Mouse (Mus musculus) cortical plate, adult 2 months (tissue): ENCODE measurements around the gene Ino80. TPM values are rescaled to one million over a fixed set of nuclear protein-coding genes. Genes with fewer than 3 reads are reported as not detected.

Source experiments
- H3K27ac ChIP-seq: fragments of 200-500 bp; 2 replicates; pipeline ENCODE4 v1.5.1; 2012; ENCODE audit warnings: low read length, control low read depth, inconsistent platforms; ENCODE audit not compliant: insufficient read depth
- H3K4me1 ChIP-seq: fragments of 200-500 bp; 2 replicates; pipeline ENCODE4 v1.6.1; 2011; ENCODE audit warnings: low read length; ENCODE audit not compliant: control insufficient read depth, insufficient read depth
- H3K4me3 ChIP-seq: fragments of 200-500 bp; 2 replicates; pipeline ENCODE4 v1.5.1; 2011; ENCODE audit warnings: mild to moderate bottlenecking, low read length, control low read depth; ENCODE audit not compliant: insufficient read depth
- CTCF ChIP-seq: fragments of 200-500 bp; IDR thresholded peaks from 2 replicates; pipeline ENCODE4 v1.5.1; 2011; ENCODE audit warnings: mild to moderate bottlenecking, control low read depth, low read length; ENCODE audit not compliant: insufficient read depth; ENCODE audit errors: extremely low read depth
- POLR2A ChIP-seq: fragments of 200-500 bp; IDR thresholded peaks from 2 replicates; pipeline ENCODE4 v1.6.1; 2011; ENCODE audit warnings: mild to moderate bottlenecking, low read length, control low read depth; ENCODE audit not compliant: insufficient read depth; ENCODE audit errors: extremely low read depth
- polyA plus RNA-seq: library from polyadenylated mRNA; depleted of rRNA; stranded (reverse); fragments of >200 nt; gene quantifications from 2 replicates; pipeline ENCODE4 v1.2.3, GENCODE M21; 2012

Ino80 gene
- polyA plus RNA-seq, 1 experiment: 14.6 TPM

GRCm38 (mm10) chr2:119399313-119399712, 78.2 kb downstream of the Ino80 start:
- Histone ChIP-seq H3K4me1 (no peaks in the 10 kb centered on the region), H3K27ac (no peak overlapping the region), H3K4me3 (no peak overlapping the region)
- TF ChIP-seq CTCF: no peak
- TF ChIP-seq POLR2A: no peak

DNA sequence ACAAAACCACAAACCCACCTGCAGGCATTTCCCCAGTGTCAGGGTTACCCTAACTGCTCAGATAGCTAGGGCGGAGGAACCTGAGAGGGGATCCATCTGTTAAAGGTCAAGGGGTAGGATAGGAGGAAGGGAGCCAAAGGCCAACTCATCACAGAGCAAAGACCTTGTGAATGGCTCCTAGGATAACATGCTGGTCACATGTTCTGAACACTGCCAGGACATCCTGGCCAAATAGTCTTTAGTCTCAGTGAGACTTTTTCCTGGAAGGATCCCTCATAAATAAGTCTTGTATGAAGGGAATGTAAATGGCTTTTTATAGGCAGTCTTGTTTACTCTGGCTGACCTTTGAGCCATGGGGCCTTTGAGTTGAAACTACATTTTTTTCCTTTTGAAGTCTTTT, 78.8 kb downstream of the Ino80 start:
- Histone ChIP-seq H3K4me1 (no peaks in the 10 kb centered on the region), H3K4me3 (no peak overlapping the region), H3K27ac (no peak overlapping the region)
- TF ChIP-seq CTCF (no peak), POLR2A (no peak)

DNA sequence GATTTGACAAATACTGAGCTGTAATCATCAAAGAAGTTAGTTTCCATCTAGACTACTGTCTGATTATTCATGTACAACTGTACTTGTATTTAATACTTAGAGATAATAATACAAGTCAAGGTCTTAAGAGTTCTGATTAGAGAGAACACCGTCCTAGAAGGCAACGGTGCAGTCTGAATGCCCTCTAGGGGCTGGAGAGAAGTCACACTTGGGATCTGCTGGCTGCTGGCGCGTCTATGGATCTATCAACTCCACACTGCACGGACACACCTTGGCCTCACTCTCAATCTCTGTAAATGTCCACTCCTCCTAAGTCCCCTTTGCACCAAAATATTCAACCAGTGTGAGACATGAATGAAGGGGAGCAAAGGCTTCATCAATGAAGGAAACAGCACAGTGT, 79.2 kb downstream of the Ino80 start:
- 0 out of 2 replicates have a peak, but pooled peaks have one; percentile 0 for TF ChIP-seq CTCF
- no peak for TF ChIP-seq POLR2A

DNA sequence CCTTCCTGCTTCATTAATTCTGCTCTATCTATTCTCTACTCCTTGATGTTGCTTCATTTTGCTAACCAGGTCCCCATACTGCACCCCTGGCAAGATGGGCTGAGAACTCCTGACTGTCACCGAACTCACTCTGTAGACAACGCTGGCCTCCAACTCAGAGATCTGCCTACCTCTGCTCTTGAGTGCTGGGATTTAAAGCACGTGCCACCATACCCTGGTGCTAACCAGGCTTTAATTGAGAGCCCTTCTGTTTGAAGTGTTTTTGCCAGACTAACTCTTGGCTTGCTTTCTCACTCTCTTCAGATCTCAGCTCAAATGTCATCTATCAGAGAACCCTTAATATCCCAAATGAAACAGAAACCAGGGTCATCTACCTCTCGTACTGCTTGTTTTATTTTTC, 87.5 kb downstream of the Ino80 start:
- TF ChIP-seq CTCF: no peak
- no peak for TF ChIP-seq POLR2A
- Histone ChIP-seq H3K27ac (no peak overlapping the region), H3K4me3 (no peak overlapping the region), H3K4me1 (peaks cover 2% of the 10 kb centered on the region; the same call in 1 of the 2 replicates)

More for the DNA sequence above, 79.2 kb downstream of the Ino80 start:
- Histone ChIP-seq H3K27ac (no peak overlapping the region), H3K4me1 (no peaks in the 10 kb centered on the region), H3K4me3 (no peak overlapping the region)

GRCm38 (mm10) chr2:119388266-119388665, 89.2 kb downstream of the Ino80 start:
- Histone ChIP-seq H3K4me1 (peaks cover 2% of the 10 kb centered on the region; the same call in 1 of the 2 replicates), H3K4me3 (no peak overlapping the region), H3K27ac (no peak overlapping the region)
- TF ChIP-seq POLR2A: no peak
- TF ChIP-seq CTCF: no peak

- TF ChIP-seq POLR2A (no peak), CTCF (no peak)
- H3K27ac ChIP-seq: no peak overlapping the region
- no peaks in the 10 kb centered on the region for H3K4me1 ChIP-seq
- no peak overlapping the region for H3K4me3 ChIP-seq
These were observed 98.0 kb downstream of the Ino80 start for GRCm38 (mm10) chr2:119379455-119379854.

GRCm38 (mm10) chr2:119377826-119378225, 99.7 kb downstream of the Ino80 start:
- H3K4me3 ChIP-seq: no peak overlapping the region
- no peak overlapping the region for H3K27ac ChIP-seq
- peaks cover 2% of the 10 kb centered on the region; the same call in 1 of the 2 replicates for H3K4me1 ChIP-seq
- TF ChIP-seq POLR2A: no peak

DNA sequence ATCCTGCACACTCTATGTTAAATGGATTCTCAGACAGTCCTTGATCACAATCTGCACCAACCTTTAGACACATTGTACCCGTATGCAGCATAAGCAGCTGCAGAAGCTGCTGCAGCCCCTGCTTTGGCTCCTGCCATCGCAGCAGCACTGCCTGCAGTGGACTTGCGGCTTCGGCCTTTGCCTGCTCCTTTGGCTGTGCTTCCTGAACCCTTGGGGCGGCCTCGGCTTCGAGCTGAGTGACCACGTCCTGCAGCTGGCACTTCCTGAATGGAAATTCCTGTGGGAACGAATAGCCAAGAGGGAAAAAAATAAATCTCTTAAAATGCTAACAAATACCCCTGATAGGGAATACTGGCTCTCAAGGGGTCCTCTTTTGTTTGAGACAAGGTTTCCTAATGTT, 100.2 kb downstream of the Ino80 start:
- no peak overlapping the region for H3K27ac ChIP-seq
- H3K4me3 ChIP-seq: no peak overlapping the region
- TF ChIP-seq CTCF (no peak), POLR2A (no peak)
- peaks cover 2% of the 10 kb centered on the region; the same call in 1 of the 2 replicates for H3K4me1 ChIP-seq

DNA sequence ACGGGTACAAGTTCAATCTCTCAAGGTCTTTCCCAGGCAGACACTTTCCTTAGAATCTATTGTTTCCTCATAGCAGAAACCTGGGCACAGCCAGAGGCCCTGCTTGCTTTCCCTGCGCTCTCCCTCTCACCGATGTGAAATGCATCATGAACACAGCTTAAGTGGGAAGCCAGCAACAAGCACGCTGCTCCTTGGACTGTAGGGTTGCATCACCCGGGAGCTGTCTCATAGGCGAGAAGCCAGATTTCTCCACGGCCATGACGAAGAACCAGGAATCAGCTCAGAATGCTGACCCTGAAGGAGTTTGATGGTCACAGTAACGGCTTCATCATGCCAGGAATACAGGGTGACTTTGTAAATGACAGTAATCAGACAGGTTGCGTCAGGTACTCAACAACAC, 107.4 kb downstream of the Ino80 start:
- TF ChIP-seq CTCF (no peak), POLR2A (no peak)
- H3K4me3 ChIP-seq: no peak overlapping the region

GRCm38 (mm10) chr2:119367346-119367745, 110.1 kb downstream of the Ino80 start:
- Histone ChIP-seq H3K4me1 (no peaks in the 10 kb centered on the region), H3K27ac (no peak overlapping the region), H3K4me3 (no peak overlapping the region)
- TF ChIP-seq CTCF (no peak), POLR2A (no peak)

More for the DNA sequence above, 107.4 kb downstream of the Ino80 start:
- H3K4me1 ChIP-seq: peaks cover 2% of the 10 kb centered on the region; the same call in 1 of the 2 replicates
- no peak overlapping the region for H3K27ac ChIP-seq

DNA sequence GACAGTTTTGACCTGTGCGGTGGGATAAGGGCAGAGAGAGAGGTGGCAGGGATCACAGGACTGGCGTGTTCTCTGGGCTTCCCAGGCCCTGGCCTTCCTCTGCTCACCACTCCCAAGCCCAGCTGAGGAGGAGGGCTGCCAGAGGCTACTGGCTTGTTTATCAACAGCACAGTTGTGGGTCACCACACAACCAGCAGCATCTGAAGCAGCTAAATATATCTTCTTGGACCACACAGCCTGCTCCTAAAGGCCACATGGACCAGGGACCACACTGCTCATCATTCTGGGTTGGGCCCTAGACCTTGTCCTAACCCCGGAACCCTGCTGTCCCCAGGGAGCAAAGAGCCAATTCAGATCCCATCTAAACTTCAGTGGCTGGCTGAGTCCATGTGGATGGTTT, 112.5 kb downstream of the Ino80 start:
- no peak overlapping the region for H3K4me3 ChIP-seq
- H3K4me1 ChIP-seq: no peaks in the 10 kb centered on the region
- TF ChIP-seq CTCF (no peak), POLR2A (no peak)
- no peak overlapping the region for H3K27ac ChIP-seq
